Mouse (Mus musculus): ENCODE measurements around the gene Als2cl.

GRCm38 (mm10) chr9:110841438-110841837 is 38.2 kb upstream of the Als2cl start:
- TF ChIP-seq CTCF (IDR thresholded peaks at IDR 0.05; ENCODE audit: low read depth) (no peak), EP300 (optimal IDR thresholded peaks at IDR 0.05) (no peak)

All from stomach, postnatal 0 days (tissue).